Mouse (Mus musculus): Measurements from ENCODE around the gene Podxl.

Gene Podxl

GRCm38 (mm10) chr6:31563235-31564181, at the start of gene Podxl:
TSS of gene Podxl (minus strand) at chr6:31563981.
- peak; percentile 81 for DNase-seq (ENCODE audit: low spot score)

GRCm38 (mm10) chr6:31612560-31613270, 48.9 kb upstream of the Podxl start:
- DNase-seq (ENCODE audit: low spot score): no peak

- no peak for DNase-seq (ENCODE audit: low spot score)
Measured at GRCm38 (mm10) chr6:31606429-31606828, 42.6 kb upstream of the Podxl start.

- no peak for DNase-seq (ENCODE audit: low spot score)
Measured at GRCm38 (mm10) chr6:31604629-31605265, 41.0 kb upstream of the Podxl start.

GRCm38 (mm10) chr6:31602489-31602888, 38.7 kb upstream of the Podxl start:
- DNase-seq (ENCODE audit: low spot score): no peak

- DNase-seq (ENCODE audit: low spot score): no peak
Measured at GRCm38 (mm10) chr6:31601131-31601530, 37.4 kb upstream of the Podxl start.

GRCm38 (mm10) chr6:31599863-31600262, 36.1 kb upstream of the Podxl start:
- DNase-seq (ENCODE audit: low spot score): no peak

- no peak for DNase-seq (ENCODE audit: low spot score)
Measured at GRCm38 (mm10) chr6:31598349-31598911, 34.6 kb upstream of the Podxl start.

GRCm38 (mm10) chr6:31597136-31597460, 33.3 kb upstream of the Podxl start:
- no peak for DNase-seq (ENCODE audit: low spot score)

GRCm38 (mm10) chr6:31596346-31597135, 32.8 kb upstream of the Podxl start:
- DNase-seq (ENCODE audit: low spot score): peak; percentile 12

- DNase-seq (ENCODE audit: low spot score): no peak
Measured at GRCm38 (mm10) chr6:31592579-31593238, 28.9 kb upstream of the Podxl start.

GRCm38 (mm10) chr6:31592128-31592527, 28.3 kb upstream of the Podxl start:
- DNase-seq (ENCODE audit: low spot score): no peak

GRCm38 (mm10) chr6:31591676-31592075, 27.9 kb upstream of the Podxl start:
- DNase-seq (ENCODE audit: low spot score): no peak

- DNase-seq (ENCODE audit: low spot score): no peak
Measured at GRCm38 (mm10) chr6:31590754-31591153, 27.0 kb upstream of the Podxl start.

- DNase-seq (ENCODE audit: low spot score): no peak
Measured at GRCm38 (mm10) chr6:31589268-31589667, 25.5 kb upstream of the Podxl start.

- no peak for DNase-seq (ENCODE audit: low spot score)
Measured at GRCm38 (mm10) chr6:31587655-31588054, 23.9 kb upstream of the Podxl start.

- DNase-seq (ENCODE audit: low spot score): no peak
Measured at GRCm38 (mm10) chr6:31586127-31586526, 22.3 kb upstream of the Podxl start.

GRCm38 (mm10) chr6:31576151-31576550, 12.4 kb upstream of the Podxl start:
- DNase-seq (ENCODE audit: low spot score): no peak

GRCm38 (mm10) chr6:31575063-31575462, 11.3 kb upstream of the Podxl start:
- no peak for DNase-seq (ENCODE audit: low spot score)

GRCm38 (mm10) chr6:31571459-31571858, 7.7 kb upstream of the Podxl start:
- no peak for DNase-seq (ENCODE audit: low spot score)

- no peak for DNase-seq (ENCODE audit: low spot score)
Measured at GRCm38 (mm10) chr6:31568070-31568595, 4.4 kb upstream of the Podxl start.
